Mouse (Mus musculus) liver, adult 2 months (tissue): ENCODE data around the gene Iqcf1.

Experiments
- CTCF ChIP-seq: fragments of 200-500 bp; IDR thresholded peaks from 2 replicates; pipeline ENCODE4 v1.5.1; 2011; ENCODE audit warnings: low read depth, low read length, control low read depth
- POLR2A ChIP-seq: fragments of 200-500 bp; IDR thresholded peaks from 2 replicates; pipeline ENCODE4 v1.6.1; 2011; ENCODE audit warnings: low read length, control low read depth; ENCODE audit not compliant: insufficient read depth; ENCODE audit errors: extremely low read depth

DNA sequence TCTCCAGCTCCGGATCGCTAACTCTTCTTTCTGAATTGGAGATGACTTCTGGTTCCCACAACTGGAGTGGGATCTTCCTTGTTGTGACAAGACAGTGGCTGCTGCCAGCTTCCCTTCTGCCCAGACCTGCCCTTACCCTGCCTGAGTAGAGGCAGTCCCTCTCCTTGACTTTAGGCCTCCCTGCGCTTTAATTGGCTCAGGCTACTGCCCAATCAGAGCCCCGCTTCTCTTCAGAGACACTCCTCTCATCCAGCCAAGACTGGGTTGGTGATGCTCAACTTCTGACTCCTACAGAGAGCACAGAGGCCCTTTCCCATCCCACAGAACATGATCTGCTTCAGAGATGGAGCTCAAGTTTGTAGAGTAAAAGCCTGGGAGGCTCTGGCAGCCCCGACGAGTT lies 4.5 kb downstream of the Iqcf1 start:
- TF ChIP-seq CTCF (no peak), POLR2A (no peak)
